Mouse (Mus musculus): ENCODE data around the gene Lsm2. TPM values are rescaled to one million over a fixed set of nuclear protein-coding genes. Genes with fewer than 3 reads are reported as not detected.
"Not testable (repeated sequence)": the region's sequence is repeated elsewhere in the genome, so short reads cannot be mapped to it uniquely, and the experiment has no call there.

Lsm2 gene
- total RNA-seq, 2 experiments from 2014 or later = 16.0 to 17.4 TPM

DNA sequence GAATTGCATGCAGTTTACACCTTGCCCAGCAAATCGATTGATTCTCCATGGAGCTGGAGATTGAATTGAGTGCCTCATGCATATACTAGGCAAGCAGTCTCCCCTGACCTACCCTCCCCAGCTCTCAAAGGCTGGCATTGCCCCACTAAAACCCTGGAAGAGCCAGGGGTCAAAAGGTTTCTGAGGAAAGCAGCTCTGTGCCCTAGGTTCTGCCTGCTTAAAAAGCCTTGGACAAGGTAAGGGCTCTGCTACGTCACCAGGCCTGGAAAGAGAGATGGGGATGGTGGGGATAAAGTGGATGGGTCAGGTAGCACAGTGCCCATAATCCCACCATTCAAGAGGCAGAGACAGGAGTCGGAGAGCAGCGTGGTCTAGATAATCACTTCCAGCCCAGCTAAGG is 26.8 kb upstream of the Lsm2 start:
- no peak for DNase-seq
- intact Hi-C loops (cut with DNase I) = loop anchor here (1.0 kb wide), 1 partner anchor 23 kb away; no protein-coding TSS in a partner anchor

DNA sequence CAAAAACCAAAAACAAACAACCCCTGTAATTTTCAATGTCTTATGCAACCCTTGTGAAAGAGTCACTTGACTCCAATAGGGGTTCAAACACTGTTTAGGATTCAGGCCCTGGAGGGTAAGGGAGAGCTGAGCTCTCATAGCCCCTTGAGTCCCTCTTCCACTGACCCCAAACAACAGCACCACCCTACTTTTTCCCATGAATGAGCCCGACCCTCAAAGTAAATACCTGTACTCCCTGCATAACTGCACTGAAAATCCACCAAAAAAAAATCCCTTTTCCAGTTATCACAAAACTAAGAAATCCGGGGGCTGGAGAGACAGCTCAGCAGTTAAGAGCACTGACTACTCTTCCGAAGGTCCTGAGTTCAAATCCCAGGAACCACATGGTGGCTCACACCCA is 25.8 kb upstream of the Lsm2 start:
- no peak for DNase-seq
- intact Hi-C loops (cut with DNase I) = loop anchor here (1.0 kb wide), 1 partner anchor 22 kb away; no protein-coding TSS in a partner anchor

DNA sequence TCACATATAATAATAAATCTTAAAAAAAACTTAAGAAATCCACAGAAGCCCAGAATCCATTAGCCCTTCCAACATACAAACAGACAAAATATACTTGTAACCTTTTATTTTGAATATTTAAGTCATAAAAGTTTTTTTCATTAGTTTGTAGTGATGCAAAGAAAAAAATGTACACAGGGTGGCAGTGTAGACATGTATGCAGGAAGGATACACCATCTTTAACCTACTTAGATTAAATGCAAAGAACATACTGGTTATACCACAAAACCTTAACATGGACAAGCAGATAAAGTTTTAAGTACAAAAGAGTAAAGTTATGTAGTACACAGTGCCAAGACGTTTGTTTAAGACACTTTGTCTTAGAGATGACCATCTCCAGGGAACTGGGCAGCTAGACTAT is 25.3 kb upstream of the Lsm2 start:
- intact Hi-C loops (cut with DNase I) = no loop called here
- no peak for DNase-seq

DNA sequence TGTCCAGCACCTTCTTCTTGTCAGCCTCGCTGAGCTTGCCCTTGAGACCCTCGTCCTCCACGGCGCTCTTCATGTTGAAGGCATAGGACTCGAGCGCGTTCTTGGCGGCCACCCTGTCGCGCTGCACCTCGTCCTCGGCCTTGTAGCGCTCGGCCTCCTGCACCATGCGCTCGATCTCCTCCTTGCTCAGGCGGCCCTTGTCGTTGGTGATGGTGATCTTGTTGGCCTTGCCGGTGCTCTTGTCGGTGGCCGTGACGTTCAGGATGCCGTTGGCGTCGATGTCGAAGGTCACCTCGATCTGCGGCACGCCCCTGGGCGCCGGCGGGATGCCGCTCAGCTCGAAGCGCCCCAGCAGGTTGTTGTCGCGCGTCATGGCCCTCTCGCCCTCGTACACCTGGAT is 24.4 kb upstream of the Lsm2 start:
- intact Hi-C loops (cut with DNase I); DNase-seq: not testable (repeated sequence)

DNA sequence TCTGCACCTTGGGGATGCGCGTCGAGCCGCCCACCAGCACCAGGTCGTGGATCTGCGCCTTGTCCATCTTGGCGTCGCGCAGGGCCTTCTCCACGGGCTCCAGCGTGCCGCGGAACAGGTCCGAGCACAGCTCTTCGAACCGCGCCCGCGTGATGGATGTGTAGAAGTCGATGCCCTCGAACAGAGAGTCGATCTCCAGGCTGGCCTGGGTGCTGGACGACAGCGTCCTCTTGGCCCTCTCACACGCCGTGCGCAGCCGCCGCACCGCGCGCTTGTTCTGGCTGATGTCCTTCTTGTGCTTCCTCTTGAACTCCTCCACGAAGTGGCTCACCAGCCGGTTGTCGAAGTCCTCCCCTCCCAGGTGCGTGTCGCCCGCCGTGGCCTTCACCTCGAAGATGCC is 23.7 kb upstream of the Lsm2 start:
- DNase-seq; intact Hi-C loops (cut with DNase I): not testable (repeated sequence)

DNA sequence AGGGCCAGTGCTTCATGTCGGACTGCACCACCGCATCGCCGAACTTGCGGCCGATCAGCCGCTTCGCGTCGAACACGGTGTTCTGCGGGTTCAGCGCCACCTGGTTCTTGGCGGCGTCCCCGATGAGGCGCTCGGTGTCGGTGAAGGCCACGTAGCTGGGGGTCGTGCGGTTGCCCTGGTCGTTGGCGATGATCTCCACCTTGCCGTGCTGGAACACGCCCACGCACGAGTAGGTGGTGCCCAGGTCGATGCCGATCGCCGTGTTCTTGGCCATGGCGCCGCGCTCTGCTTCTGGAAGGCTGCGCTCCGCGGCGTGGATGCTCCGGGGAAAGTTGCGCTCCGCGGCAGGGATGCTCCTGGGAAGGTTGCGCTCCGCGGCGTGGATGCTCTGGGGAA is 22.9 kb upstream of the Lsm2 start:
- intact Hi-C loops (cut with DNase I); DNase-seq: not testable (repeated sequence)

DNA sequence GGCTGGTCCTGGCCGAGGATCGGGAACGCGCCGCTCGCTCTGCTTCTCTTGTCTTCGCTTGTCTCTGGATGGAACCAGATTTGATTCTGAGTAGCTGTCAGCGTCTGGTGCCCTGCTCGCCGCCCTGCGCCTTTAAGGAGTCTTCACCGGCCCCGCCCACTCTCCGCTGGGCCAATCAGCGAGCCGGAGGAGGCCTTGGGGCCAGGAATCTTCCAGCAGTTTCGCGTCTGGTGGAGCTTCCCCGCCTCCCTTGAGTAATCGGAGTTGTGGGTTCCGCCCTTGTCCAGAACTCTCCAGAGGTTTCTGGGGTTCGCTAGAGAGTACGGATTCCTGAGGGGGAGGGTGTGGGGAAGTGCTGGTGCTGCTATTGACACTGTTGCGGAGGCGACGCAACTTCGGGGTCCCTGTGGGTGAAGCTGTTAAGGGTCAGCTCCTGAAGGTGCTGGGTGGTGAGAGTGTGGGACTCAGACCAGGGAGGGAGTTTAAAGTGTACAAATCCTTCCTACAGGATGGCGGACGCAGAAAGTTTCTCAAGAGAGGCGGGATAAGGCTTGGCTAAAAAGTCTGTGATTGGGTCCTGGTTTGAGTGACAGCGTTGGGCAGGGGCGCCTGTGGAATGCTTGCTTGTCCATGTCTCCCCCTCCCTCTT is 22.4 kb upstream of the Lsm2 start, which contains the start of gene Hspa1b:
Hspa1b (minus strand) TSS at position 109 of the 649 bp plus-strand sequence.
- DNase-seq = peak; percentile 94

DNA sequence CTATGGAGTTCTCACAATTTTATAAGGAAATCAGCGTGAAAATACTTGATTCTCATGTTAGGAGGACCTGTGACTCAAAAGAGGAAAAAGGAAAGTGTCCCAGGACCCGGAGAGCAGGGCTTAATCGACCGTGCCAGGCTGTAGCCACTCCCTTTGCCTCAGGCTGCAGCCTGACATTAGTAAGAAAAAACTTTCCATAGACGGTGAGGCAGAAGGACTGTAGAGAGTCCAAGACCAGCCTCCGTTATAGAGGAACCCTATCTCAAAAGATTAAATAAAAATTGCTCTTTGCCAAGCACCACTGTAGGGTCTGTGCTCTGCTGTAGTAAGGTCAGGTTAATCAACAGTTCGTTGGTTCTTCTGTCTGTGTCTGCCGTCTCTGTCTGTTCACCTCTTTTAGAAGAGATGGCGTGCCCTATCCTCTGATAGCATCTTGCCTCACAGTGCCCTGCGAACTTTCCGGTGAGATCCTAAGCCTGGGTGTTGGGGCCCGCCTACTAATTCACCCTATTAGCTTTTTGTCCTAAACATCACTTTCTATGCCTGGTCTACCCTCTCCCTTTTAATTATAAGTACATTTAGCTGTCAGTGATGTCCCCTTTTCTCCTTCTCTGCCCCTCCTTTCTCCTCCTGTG is 21.7 kb upstream of the Lsm2 start:
- intact Hi-C loops (cut with DNase I) = no loop called here
- DNase-seq = peak in 1 of 2 experiments; percentile 54

More for the DNA sequence above, 22.4 kb upstream of the Lsm2 start, which contains the start of gene Hspa1b:
- intact Hi-C loops (cut with DNase I) = not testable (repeated sequence)

DNA sequence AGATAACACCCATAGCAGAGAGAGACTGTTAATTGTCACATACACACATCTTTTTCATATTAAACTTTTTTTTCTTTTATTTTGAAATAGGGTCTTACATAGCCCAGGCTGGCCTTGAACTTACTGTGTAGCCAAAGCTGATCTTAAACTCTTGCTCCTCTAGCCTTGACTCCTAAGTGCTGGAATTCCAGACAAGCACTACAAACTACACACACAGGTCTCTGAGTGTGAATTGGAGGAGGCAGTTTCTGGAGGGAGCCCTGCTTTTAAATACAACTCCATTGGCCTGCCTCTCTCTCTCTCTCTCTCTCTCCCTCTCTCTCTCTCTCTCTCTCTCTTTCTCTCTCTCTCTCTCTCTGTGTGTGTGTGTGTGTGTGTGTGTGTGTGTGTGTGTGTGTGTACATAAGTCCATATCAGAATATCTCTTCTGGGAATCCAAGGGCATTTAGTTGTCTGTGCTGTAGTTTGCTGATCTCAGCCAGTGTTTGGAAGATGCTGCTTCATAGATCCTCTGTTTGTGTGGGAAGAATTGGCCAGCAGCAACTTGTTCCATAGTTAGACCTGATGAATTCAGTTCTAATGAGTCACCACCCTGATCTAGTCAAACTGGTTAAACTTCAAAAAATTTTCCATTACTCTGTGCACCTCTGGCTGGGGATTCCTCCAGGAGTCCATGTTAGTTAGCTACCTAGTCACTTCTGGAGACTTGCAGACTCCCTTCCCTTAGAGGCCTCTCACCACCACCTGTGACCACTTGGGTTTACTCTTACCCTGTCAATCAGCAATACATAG is 20.8 kb upstream of the Lsm2 start:
- intact Hi-C loops (cut with DNase I) = no loop called here

DNA sequence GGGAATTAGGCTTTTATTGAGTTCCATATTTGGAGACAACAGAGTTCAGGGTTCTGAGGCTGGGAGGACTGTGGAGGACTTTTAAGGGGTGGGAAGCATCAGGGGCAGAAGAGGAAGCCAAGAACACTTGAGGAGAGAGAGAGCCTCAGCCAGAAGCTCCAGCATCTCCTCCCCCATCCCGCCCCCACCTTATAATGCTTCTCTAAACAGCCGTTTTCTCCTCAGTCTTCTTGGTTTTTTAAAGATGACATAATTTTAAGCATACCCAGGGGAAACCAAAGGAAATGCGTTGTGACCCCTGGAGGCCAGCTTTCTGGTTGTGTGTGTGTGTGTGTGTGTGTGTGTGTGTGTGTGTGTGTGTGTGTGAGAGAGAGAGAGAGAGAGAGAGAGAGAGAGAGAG is 19.5 kb upstream of the Lsm2 start:
- no peak for DNase-seq
- intact Hi-C loops (cut with DNase I) = no loop called here

More for the DNA sequence above, 20.8 kb upstream of the Lsm2 start:
- DNase-seq = no peak

DNA sequence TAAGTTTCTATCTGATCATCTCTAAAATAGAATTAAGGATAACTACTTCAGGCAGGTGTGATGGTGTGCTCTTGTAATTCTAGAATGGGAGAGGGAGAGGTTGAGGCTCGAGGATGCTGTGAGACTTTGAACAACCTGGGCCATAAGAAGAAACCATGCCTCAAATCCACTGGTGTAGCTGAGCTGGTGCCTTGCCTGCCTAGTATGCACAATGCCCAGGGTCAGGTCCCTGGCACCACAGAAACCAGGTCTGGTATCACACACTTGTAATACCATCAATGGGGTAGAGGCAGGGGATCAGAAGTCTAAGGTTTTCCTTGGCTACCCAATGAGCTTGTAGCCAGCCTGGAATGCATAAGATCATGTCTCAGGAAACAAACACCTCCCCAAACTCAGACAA is 18.8 kb upstream of the Lsm2 start:
- intact Hi-C loops (cut with DNase I) = no loop called here

DNA sequence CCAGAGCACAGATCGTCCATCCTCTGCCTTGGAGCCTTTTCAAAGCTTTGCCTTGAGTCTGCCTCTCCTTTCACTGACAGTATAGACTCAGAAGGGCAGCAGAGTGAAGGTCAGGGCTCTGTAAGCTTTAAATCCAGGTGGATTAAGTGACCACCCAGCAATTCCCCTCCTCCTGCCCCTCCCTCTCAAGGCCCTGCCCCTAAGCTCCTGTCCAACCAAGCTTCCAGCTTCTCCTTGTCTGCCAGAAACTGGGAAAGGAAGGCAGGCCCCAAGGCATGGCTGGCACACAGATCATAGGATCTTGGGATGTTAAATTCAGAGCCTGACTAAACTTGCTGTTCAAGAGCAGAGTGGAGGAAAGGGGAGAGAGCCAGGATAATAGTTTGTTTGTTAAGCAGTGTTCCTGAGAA is 17.0 kb upstream of the Lsm2 start:
- intact Hi-C loops (cut with DNase I) = no loop called here
- no peak for DNase-seq

More for the DNA sequence above, 18.8 kb upstream of the Lsm2 start:
- no peak for DNase-seq

DNA sequence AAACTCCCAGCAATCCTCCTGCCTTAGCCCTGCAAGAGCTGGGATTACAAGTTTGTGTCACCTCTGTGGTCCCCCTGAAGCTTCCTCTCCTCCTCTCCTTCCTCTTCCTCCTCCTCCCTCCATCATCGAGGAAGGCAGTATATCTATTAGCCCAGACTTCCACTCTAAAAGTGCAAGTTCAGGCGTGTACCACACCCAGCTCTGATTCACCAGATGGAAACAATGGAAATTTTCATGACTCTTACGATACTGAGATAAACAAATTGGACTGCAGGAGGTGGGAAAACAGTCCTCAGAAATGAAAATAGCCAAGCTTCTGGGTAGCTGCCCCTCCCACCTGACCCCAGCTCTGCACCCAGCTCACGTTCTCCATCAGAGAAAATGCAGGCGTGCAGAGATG is 16.0 kb upstream of the Lsm2 start:
- no peak for DNase-seq

DNA sequence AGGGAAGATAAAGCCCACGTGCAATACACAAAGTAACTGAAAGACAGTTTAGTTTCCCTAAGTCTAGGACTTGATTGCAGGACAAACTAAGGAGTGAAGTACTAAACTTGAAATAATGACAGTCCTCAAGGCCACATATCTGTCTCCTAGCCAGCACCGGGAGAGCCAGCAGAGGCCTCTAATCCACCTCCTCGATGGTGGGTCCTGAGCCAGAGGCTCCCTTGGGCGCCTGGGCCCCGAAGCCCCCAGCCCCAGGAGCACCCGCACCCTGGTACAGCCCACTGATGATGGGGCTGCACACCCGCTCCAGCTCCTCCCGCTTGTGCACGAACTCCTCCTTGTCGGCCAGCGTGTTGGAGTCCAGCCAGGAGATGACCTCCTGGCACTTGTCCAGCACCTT is 11.8 kb upstream of the Lsm2 start, which contains the start of gene Gm20481:
Gm20481 (plus strand) TSS at position 91 of the 400 bp plus-strand sequence.
- DNase-seq; intact Hi-C loops (cut with DNase I): not testable (repeated sequence)

More for the DNA sequence above, 16.0 kb upstream of the Lsm2 start:
- intact Hi-C loops (cut with DNase I) = no loop called here

DNA sequence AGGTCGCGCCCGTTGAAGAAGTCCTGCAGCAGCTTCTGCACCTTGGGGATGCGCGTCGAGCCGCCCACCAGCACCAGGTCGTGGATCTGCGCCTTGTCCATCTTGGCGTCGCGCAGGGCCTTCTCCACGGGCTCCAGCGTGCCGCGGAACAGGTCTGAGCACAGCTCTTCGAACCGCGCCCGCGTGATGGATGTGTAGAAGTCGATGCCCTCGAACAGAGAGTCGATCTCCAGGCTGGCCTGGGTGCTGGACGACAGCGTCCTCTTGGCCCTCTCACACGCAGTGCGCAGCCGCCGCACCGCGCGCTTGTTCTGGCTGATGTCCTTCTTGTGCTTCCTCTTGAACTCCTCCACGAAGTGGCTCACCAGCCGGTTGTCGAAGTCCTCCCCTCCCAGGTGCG is 10.8 kb upstream of the Lsm2 start:
- intact Hi-C loops (cut with DNase I); DNase-seq: not testable (repeated sequence)

DNA sequence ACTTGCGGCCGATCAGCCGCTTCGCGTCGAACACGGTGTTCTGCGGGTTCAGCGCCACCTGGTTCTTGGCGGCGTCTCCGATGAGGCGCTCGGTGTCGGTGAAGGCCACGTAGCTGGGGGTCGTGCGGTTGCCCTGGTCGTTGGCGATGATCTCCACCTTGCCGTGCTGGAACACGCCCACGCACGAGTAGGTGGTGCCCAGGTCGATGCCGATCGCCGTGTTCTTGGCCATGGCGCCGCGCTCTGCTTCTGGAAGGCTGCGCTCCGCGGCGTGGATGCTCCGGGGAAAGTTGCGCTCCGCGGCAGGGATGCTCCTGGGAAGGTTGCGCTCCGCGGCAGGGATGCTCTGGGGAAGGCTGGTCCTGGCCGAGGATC is 10.0 kb upstream of the Lsm2 start:
- DNase-seq; intact Hi-C loops (cut with DNase I): not testable (repeated sequence)

DNA sequence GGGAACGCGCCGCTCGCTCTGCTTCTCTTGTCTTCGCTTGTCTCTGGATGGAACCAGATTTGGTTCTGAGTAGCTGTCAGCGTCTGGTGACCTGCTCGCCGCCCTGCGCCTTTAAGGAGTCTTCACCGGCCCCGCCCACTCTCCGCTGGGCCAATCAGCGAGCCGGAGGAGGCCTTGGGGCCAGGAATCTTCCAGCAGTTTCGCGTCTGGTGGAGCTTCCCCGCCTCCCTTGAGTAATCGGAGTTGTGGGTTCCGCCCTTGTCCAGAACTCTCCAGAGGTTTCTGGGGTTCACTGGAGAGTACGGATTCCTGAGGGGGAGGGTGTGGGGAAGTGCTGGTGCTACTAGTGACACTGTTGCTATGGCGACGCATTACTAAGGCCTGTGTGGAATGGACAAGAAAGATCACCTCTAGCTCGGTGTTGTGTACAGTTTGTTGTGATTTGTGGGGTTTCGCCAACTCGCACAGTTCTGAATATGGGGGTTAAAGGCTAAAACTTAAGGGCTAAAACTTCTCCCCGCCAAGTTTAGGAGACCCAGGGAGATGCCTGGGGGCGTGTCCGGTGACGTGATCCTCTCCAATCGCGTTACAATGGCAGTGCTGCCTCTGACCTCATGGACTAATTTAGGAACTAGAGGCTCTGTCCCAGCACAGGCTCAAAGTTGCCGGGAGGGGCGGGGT is 9.5 kb upstream of the Lsm2 start, which contains the start of the genes Hspa1a and Hspa1l:
Hspa1a (minus strand) TSS at position 88 of the 681 bp plus-strand sequence.
Hspa1l (plus strand) TSS at position 635 of the 681 bp plus-strand sequence.
- intact Hi-C loops (cut with DNase I) = not testable (repeated sequence)
- peak; percentile 91 to 93 for DNase-seq

DNA sequence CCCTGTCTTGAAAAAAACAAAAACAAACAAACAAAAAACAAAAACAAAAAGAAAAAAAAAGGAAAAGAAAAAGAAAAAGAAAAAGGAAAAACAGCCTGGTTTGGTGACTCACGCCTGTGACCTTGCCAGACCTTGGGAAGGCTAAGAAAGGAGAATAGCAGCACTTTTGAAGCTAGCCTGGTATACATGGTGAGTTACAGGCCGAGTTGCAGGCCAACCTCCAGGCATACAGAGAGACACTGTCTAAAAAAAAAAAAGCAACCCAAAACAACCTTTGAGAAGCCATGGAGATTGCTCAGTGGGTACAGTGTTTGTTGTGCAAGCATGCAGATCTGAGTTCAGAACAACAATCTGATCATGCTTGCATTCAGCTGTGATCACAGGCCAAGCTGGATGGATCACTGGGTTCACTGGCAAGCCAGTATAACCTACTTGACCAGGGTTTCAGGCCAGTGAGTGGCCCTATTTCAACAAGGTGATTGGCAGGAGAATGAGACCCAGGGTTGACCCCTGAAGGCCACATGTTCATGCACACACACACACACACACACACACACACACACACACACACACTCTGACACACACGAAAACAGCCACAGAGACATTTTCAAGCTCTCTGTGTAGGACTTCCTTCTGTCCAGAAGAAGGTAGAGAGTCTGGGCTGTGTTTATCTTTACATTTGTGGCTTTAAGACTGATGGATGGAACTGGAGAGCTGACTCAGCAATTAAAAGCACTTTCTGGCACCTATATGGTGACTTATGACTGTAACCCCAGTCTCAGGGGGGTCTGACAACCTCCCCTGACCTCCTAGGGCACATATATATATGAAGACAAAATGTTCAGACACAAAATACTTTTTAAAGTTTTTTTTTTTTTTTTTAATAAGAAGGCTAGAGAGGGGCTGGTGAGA is 5.8 kb upstream of the Lsm2 start:
- intact Hi-C loops (cut with DNase I) = no loop called here
- DNase-seq = no peak

DNA sequence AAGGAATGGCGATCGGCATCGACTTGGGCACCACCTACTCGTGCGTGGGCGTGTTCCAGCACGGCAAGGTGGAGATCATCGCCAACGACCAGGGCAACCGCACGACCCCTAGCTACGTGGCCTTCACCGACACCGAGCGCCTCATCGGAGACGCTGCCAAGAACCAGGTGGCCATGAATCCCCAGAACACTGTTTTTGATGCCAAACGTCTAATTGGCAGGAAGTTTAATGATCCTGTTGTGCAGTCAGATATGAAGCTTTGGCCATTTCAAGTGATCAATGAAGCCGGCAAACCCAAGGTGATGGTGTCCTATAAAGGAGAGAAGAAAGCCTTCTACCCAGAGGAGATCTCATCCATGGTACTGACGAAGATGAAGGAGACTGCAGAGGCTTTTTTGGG is 4.7 kb upstream of the Lsm2 start:
- intact Hi-C loops (cut with DNase I) = no loop called here
- no peak for DNase-seq
